Mouse (Mus musculus): ENCODE measurements around the gene Tspan14.

Gene Tspan14

GRCm38 (mm10) chr14:40952301-40952700, 14.3 kb downstream of the Tspan14 start:
- DNase-seq (ENCODE audit: low spot score) = no peak

GRCm38 (mm10) chr14:40949730-40950614, 16.6 kb downstream of the Tspan14 start:
- DNase-seq (ENCODE audit: low spot score) = no peak

GRCm38 (mm10) chr14:40949047-40949446, 17.6 kb downstream of the Tspan14 start:
- no peak for DNase-seq (ENCODE audit: low spot score)

- DNase-seq (ENCODE audit: low spot score) = no peak
Measured at GRCm38 (mm10) chr14:40948522-40948921, 18.1 kb downstream of the Tspan14 start.

- DNase-seq (ENCODE audit: low spot score) = no peak
Measured at GRCm38 (mm10) chr14:40947431-40948394, 18.9 kb downstream of the Tspan14 start.

- no peak for DNase-seq (ENCODE audit: low spot score)
Measured at GRCm38 (mm10) chr14:40943802-40944201, 22.8 kb downstream of the Tspan14 start.

- DNase-seq (ENCODE audit: low spot score) = no peak
Measured at GRCm38 (mm10) chr14:40942429-40942828, 24.2 kb downstream of the Tspan14 start.

- DNase-seq (ENCODE audit: low spot score) = no peak
Measured at GRCm38 (mm10) chr14:40938380-40938987, 28.1 kb downstream of the Tspan14 start.

GRCm38 (mm10) chr14:40937052-40937451, 29.6 kb downstream of the Tspan14 start:
- no peak for DNase-seq (ENCODE audit: low spot score)

- DNase-seq (ENCODE audit: low spot score) = no peak
Measured at GRCm38 (mm10) chr14:40935481-40935880, 31.1 kb downstream of the Tspan14 start.

- no peak for DNase-seq (ENCODE audit: low spot score)
Measured at GRCm38 (mm10) chr14:40935054-40935453, 31.6 kb downstream of the Tspan14 start.

- DNase-seq (ENCODE audit: low spot score) = no peak
Measured at GRCm38 (mm10) chr14:40933328-40933727, 33.3 kb downstream of the Tspan14 start.

GRCm38 (mm10) chr14:40932225-40932624, 34.4 kb downstream of the Tspan14 start:
- no peak for DNase-seq (ENCODE audit: low spot score)

GRCm38 (mm10) chr14:40931115-40931829, 35.3 kb downstream of the Tspan14 start:
- no peak for DNase-seq (ENCODE audit: low spot score)

- DNase-seq (ENCODE audit: low spot score) = no peak
Measured at GRCm38 (mm10) chr14:40929943-40930342, 36.7 kb downstream of the Tspan14 start.

- no peak for DNase-seq (ENCODE audit: low spot score)
Measured at GRCm38 (mm10) chr14:40928897-40929296, 37.7 kb downstream of the Tspan14 start.

- no peak for DNase-seq (ENCODE audit: low spot score)
Measured at GRCm38 (mm10) chr14:40927041-40927440, 39.6 kb downstream of the Tspan14 start.

- DNase-seq (ENCODE audit: low spot score) = no peak
Measured at GRCm38 (mm10) chr14:40924378-40925113, 42.1 kb downstream of the Tspan14 start.

- no peak for DNase-seq (ENCODE audit: low spot score)
Measured at GRCm38 (mm10) chr14:40921241-40921640, 45.4 kb downstream of the Tspan14 start.

GRCm38 (mm10) chr14:40919521-40919920, 47.1 kb downstream of the Tspan14 start:
- no peak for DNase-seq (ENCODE audit: low spot score)

GRCm38 (mm10) chr14:40918477-40918876, 48.1 kb downstream of the Tspan14 start:
- no peak for DNase-seq (ENCODE audit: low spot score)
